Mouse (Mus musculus) CH12.LX (cell line): ENCODE data around the gene Optc.

Source experiments
- CTCF ChIP-seq, 2 experiments: IDR thresholded peaks in 1 of 2; conservative IDR thresholded peaks in 1 of 2; 2 replicates each; pipeline ENCODE4 v1.5.1; 2011 to 2012; ENCODE audit warnings: low read depth in 2 of 2, low read length in 2 of 2, improper control_type of control experiment in 1 of 2, inconsistent platforms in 1 of 2, mild to moderate bottlenecking in 1 of 2, moderate library complexity in 1 of 2
- EP300 ChIP-seq: IDR thresholded peaks from 2 replicates; pipeline ENCODE4 v1.6.1; 2011; ENCODE audit warnings: low read length, improper control_type of control experiment
- POLR2A ChIP-seq: IDR thresholded peaks from 2 replicates; pipeline ENCODE4 v1.6.1; 2011; ENCODE audit warnings: low read depth, mild to moderate bottlenecking, improper control_type of control experiment, low read length
- SMC3 ChIP-seq: IDR thresholded peaks from 2 replicates; pipeline ENCODE4 v1.6.1; 2011; ENCODE audit warnings: low read depth, low read length, improper control_type of control experiment
- TCF12 ChIP-seq: IDR thresholded peaks from 2 replicates; pipeline ENCODE4 v1.6.1; 2014; ENCODE audit warnings: low read depth, mild to moderate bottlenecking, inconsistent platforms, low read length, improper control_type of control experiment

- TF ChIP-seq TCF12: no peak
- no peak for TF ChIP-seq CTCF (conservative IDR thresholded peaks at IDR 0.05 in 1 of 2, IDR thresholded peaks at IDR 0.05 in 1 of 2; ENCODE audit: low read depth in 2 of 2, low read length in 2 of 2)
- no peak for TF ChIP-seq EP300
- TF ChIP-seq SMC3: no peak
- TF ChIP-seq POLR2A: no peak
Measured at GRCm38 (mm10) chr1:133929980-133930379, 22.2 kb upstream of the Optc start.
